Mouse (Mus musculus) midbrain, embryonic 11.5 days (tissue): ENCODE measurements at regions not wholly inside any gene's neighbourhood (a gene's known extent, or its start where the extent isn't known, plus 50 kb on each side); places are given as distances from the start of the nearest gene placed in this dataset.
"Not testable (repeated sequence)": the region's sequence is repeated elsewhere in the genome, so short reads cannot be mapped to it uniquely, and the experiment has no call there.

Experiments used
- ATAC-seq: fragments of 200-750 bp; cut with Nextera tagmentation; 2 replicates; pipeline ENCODE4 v1.8.0; 2017; ENCODE audit warnings: moderate TSS enrichment, moderate library complexity; ENCODE audit not compliant: low FRiP score
- DNase-seq: peaks from one replicate; pipeline ENCODE4 v3.0.0; 2015; ENCODE audit warnings: low spot score; ENCODE audit errors: missing footprints
- H3K27ac ChIP-seq: fragments of 300-500 bp; sonication (generic); 2 replicates; pipeline ENCODE4 v1.5.1; 2014; ENCODE audit warnings: low read depth, low read length
- H3K27me3 ChIP-seq: fragments of 300-500 bp; sonication (generic); 2 replicates; pipeline ENCODE4 v1.6.1; 2014; ENCODE audit warnings: mild to moderate bottlenecking, low read length, moderate library complexity, mixed read lengths; ENCODE audit not compliant: control insufficient read depth, insufficient read depth
- H3K36me3 ChIP-seq: fragments of 300-500 bp; sonication (generic); 2 replicates; pipeline ENCODE4 v1.6.1; 2014; ENCODE audit warnings: mild to moderate bottlenecking, low read length, moderate library complexity, mixed read lengths; ENCODE audit not compliant: control insufficient read depth, insufficient read depth
- H3K4me1 ChIP-seq: fragments of 300-500 bp; sonication (generic); 2 replicates; pipeline ENCODE4 v1.6.1; 2014; ENCODE audit warnings: low read length; ENCODE audit not compliant: control insufficient read depth, insufficient read depth
- H3K4me2 ChIP-seq: fragments of 300-500 bp; sonication (generic); 2 replicates; pipeline ENCODE4 v1.6.1; 2014; ENCODE audit warnings: mild to moderate bottlenecking, moderate library complexity
- H3K4me3 ChIP-seq: fragments of 300-500 bp; sonication (generic); 2 replicates; pipeline ENCODE4 v1.5.1; 2014; ENCODE audit warnings: low read depth, low read length
- H3K9ac ChIP-seq: fragments of 300-500 bp; sonication (generic); 2 replicates; pipeline ENCODE4 v1.6.1; 2014; ENCODE audit warnings: low read length
- H3K9me3 ChIP-seq: fragments of 300-500 bp; sonication (generic); 2 replicates; pipeline ENCODE4 v1.6.1; 2016; ENCODE audit warnings: low read length; ENCODE audit not compliant: control insufficient read depth
- WGBS: fragments of 180-500 bp; shearing (Covaris S2); extraction: QIAGEN DNeasy Blood & Tissue Kit; methylation state at CpG from one replicate; pipeline ENCODE4 v1.1.7; 2014; 5-methylcytosine and 5-hydroxymethylcytosine counted together

- no peak overlapping the region for H3K4me2 ChIP-seq
- no peak overlapping the region for H3K9ac ChIP-seq
- ATAC-seq: no peak
- H3K4me3 ChIP-seq: no peak overlapping the region
- H3K36me3 ChIP-seq: no peaks in the 10 kb centered on the region
- H3K27me3 ChIP-seq: no peaks in the 10 kb centered on the region
- DNase-seq: no peak
- H3K27ac ChIP-seq: no peak overlapping the region
- H3K9me3 ChIP-seq: no peaks in the 10 kb centered on the region
- no peaks in the 10 kb centered on the region for H3K4me1 ChIP-seq
- 49% methylated on average over 1 of the region's 1 CpGs for WGBS
Observed at GRCm38 (mm10) chr12:92926942-92927341, 1078.0 kb upstream of the Sel1l start.

- ATAC-seq (no peak), DNase-seq (no peak)
- no peak overlapping the region for H3K4me3 ChIP-seq
- no peaks in the 10 kb centered on the region for H3K27me3 ChIP-seq
- H3K27ac ChIP-seq: no peak overlapping the region
- no peak overlapping the region for H3K4me2 ChIP-seq
- 95% methylated on average over 3 of the region's 3 CpGs for WGBS
- H3K4me1 ChIP-seq: no peaks in the 10 kb centered on the region
- H3K9ac ChIP-seq: no peak overlapping the region
- H3K36me3 ChIP-seq: no peaks in the 10 kb centered on the region
- H3K9me3 ChIP-seq: no peaks in the 10 kb centered on the region
Observed at GRCm38 (mm10) chr12:92919920-92920319, 1071.0 kb upstream of the Sel1l start.

- DNase-seq: no peak
- H3K4me2 ChIP-seq: no peak overlapping the region
- ATAC-seq: no peak
- H3K27ac ChIP-seq: no peak overlapping the region
- no peaks in the 10 kb centered on the region for H3K4me1 ChIP-seq
- H3K9ac ChIP-seq: no peak overlapping the region
- no peaks in the 10 kb centered on the region for H3K9me3 ChIP-seq
- H3K27me3 ChIP-seq: no peaks in the 10 kb centered on the region
- WGBS: 84% methylated on average over 3 of the region's 3 CpGs
- H3K36me3 ChIP-seq: no peaks in the 10 kb centered on the region
- H3K4me3 ChIP-seq: no peak overlapping the region
Observed at GRCm38 (mm10) chr12:92916267-92916666, 1067.3 kb upstream of the Sel1l start.

GRCm38 (mm10) chr12:92915776-92916175 lies 1066.8 kb upstream of the Sel1l start:
- H3K9me3 ChIP-seq: no peaks in the 10 kb centered on the region
- ATAC-seq (no peak), DNase-seq (no peak)
- H3K9ac ChIP-seq: no peak overlapping the region
- H3K4me2 ChIP-seq: no peak overlapping the region
- no peak overlapping the region for H3K27ac ChIP-seq
- H3K4me3 ChIP-seq: no peak overlapping the region
- H3K36me3 ChIP-seq: no peaks in the 10 kb centered on the region
- H3K4me1 ChIP-seq: no peaks in the 10 kb centered on the region
- H3K27me3 ChIP-seq: no peaks in the 10 kb centered on the region

GRCm38 (mm10) chr12:92915203-92915602 lies 1066.2 kb upstream of the Sel1l start:
- ATAC-seq (no peak), DNase-seq (no peak)
- Histone ChIP-seq H3K27ac (no peak overlapping the region), H3K27me3 (no peaks in the 10 kb centered on the region), H3K4me3 (no peak overlapping the region), H3K4me2 (no peak overlapping the region), H3K36me3 (no peaks in the 10 kb centered on the region), H3K9me3 (no peaks in the 10 kb centered on the region), H3K4me1 (no peaks in the 10 kb centered on the region), H3K9ac (no peak overlapping the region)
- WGBS: 79% methylated on average over 1 of the region's 1 CpGs

- ATAC-seq: no peak
- DNase-seq: no peak
- Histone ChIP-seq H3K9ac (no peak overlapping the region), H3K27ac (no peak overlapping the region), H3K4me2 (no peak overlapping the region), H3K36me3 (no peaks in the 10 kb centered on the region), H3K27me3 (no peaks in the 10 kb centered on the region), H3K4me1 (no peaks in the 10 kb centered on the region), H3K4me3 (no peak overlapping the region), H3K9me3 (no peaks in the 10 kb centered on the region)
- 83% methylated on average over 2 of the region's 2 CpGs for WGBS
Observed at GRCm38 (mm10) chr12:92904382-92904781, 1055.4 kb upstream of the Sel1l start.

GRCm38 (mm10) chr12:92892315-92892714 lies 1043.4 kb upstream of the Sel1l start:
- Histone ChIP-seq H3K27me3 (no peaks in the 10 kb centered on the region), H3K27ac (no peak overlapping the region), H3K36me3 (no peaks in the 10 kb centered on the region), H3K9ac (no peak overlapping the region), H3K9me3 (no peaks in the 10 kb centered on the region), H3K4me3 (no peak overlapping the region), H3K4me1 (no peaks in the 10 kb centered on the region), H3K4me2 (no peak overlapping the region)
- ATAC-seq (no peak), DNase-seq (no peak)
- WGBS: 95% methylated on average over 4 of the region's 9 CpGs

- not testable (repeated sequence) for H3K27me3 ChIP-seq, H3K4me3 ChIP-seq, DNase-seq, H3K9ac ChIP-seq, H3K9me3 ChIP-seq, H3K4me2 ChIP-seq, H3K27ac ChIP-seq, H3K4me1 ChIP-seq, ATAC-seq, H3K36me3 ChIP-seq
- no CpG with 5 or more reads among the region's 8 CpGs for WGBS
Observed at GRCm38 (mm10) chr12:92891663-92892062, 1042.7 kb upstream of the Sel1l start.

GRCm38 (mm10) chr12:92891126-92891525 lies 1042.2 kb upstream of the Sel1l start:
- H3K27ac ChIP-seq, H3K4me2 ChIP-seq, H3K4me3 ChIP-seq, H3K4me1 ChIP-seq, DNase-seq, ATAC-seq, H3K27me3 ChIP-seq, H3K36me3 ChIP-seq, H3K9me3 ChIP-seq, H3K9ac ChIP-seq: not testable (repeated sequence)
- WGBS: 97% methylated on average over 3 of the region's 9 CpGs

- DNase-seq: no peak
- H3K36me3 ChIP-seq: no peaks in the 10 kb centered on the region
- H3K4me2 ChIP-seq: no peak overlapping the region
- 94% methylated on average over 3 of the region's 3 CpGs for WGBS
- H3K27ac ChIP-seq: no peak overlapping the region
- H3K4me3 ChIP-seq: no peak overlapping the region
- H3K27me3 ChIP-seq: no peaks in the 10 kb centered on the region
- no peak for ATAC-seq
- H3K4me1 ChIP-seq: no peaks in the 10 kb centered on the region
- H3K9ac ChIP-seq: no peak overlapping the region
- no peaks in the 10 kb centered on the region for H3K9me3 ChIP-seq
Observed at GRCm38 (mm10) chr12:92887747-92888146, 1038.8 kb upstream of the Sel1l start.
